Mouse (Mus musculus) G1E (cell line): ENCODE measurements at regions not wholly inside any gene's neighbourhood (a gene's known extent, or its start where the extent isn't known, plus 50 kb on each side); places are given as distances from the start of the nearest gene placed in this dataset.

ENCODE experiments used
- CTCF ChIP-seq: IDR thresholded peaks from 2 replicates; pipeline ENCODE4 v1.5.1; 2012; ENCODE audit warnings: low read depth, low read length, inconsistent platforms, mixed read lengths
- GATA1 ChIP-seq: IDR thresholded peaks from 2 replicates; pipeline ENCODE4 v1.6.1; 2012; ENCODE audit warnings: borderline replicate concordance, low read length, inconsistent platforms, mixed read lengths
- GATA2 ChIP-seq: IDR thresholded peaks from 2 replicates; pipeline ENCODE4 v1.6.1; 2012; ENCODE audit warnings: low read depth, low read length, inconsistent platforms, borderline replicate concordance
- POLR2AphosphoS5 ChIP-seq: IDR thresholded peaks from 2 replicates; pipeline ENCODE4 v1.6.1; 2012; ENCODE audit warnings: low read depth, low read length, inconsistent platforms; ENCODE audit not compliant: insufficient replicate concordance
- TAL1 ChIP-seq: conservative IDR thresholded peaks from 2 replicates; pipeline ENCODE4 v1.6.1; 2012; ENCODE audit warnings: low read depth, low read length, inconsistent platforms, mixed read lengths

GRCm38 (mm10) chr15:92993538-92994190 is 281.3 kb downstream of the Gxylt1 start:
- TF ChIP-seq CTCF: no peak
- no peak for TF ChIP-seq GATA2
- TF ChIP-seq TAL1: no peak
- no peak for TF ChIP-seq GATA1
- no peak for TF ChIP-seq POLR2AphosphoS5
